In the genomic region with DNA sequence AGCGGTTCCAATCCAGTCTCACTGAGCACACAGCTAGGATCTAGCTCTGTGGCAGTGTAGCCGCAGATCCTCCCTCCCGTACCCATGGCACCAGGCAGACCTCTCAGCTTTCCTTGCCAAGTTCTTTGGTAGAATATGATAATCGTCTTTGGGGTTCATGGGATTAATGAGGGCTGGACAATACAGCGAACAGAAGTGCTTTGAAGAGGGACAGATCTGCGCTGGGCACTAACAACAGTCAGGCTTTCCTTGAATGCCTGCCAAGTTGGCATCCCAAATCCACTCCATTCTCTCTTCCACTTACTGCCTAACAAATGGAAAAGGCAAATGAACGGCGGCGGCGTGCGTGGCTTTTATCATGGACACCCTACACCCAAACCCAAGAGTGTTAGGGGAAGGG, we compare ENCODE assay signal across 9 mouse cellular contexts. TPM values are rescaled to one million over a fixed set of nuclear protein-coding genes. Genes with fewer than 3 reads are reported as not detected.
A peak's percentile ranks its signal among the peaks of the same experiment; 100 is the strongest.
DNase-seq lines count a peak whose midpoint lies in the region; ATAC-seq lines count a peak whose summit lies in the region.
"Had no signal": no experiment of that assay in that cellular context is flagged by ENCODE, and none has a peak within 500 bp of the region (broad histone marks: within the 10 kb centered on the region; RNA-seq: fewer than 3 reads in every experiment).

No protein-coding gene starts in this region.

- peak overlapping the region; percentile 67 for H3K27ac ChIP-seq in hindbrain, embryonic 13.5 days
- H3K27ac ChIP-seq in hindbrain, embryonic 10.5 days = no peak overlapping the region
- peak overlapping the region; percentile 75 for H3K27ac ChIP-seq in hindbrain, embryonic 16.5 days (ENCODE audit: low read depth, low read length)
- H3K27ac ChIP-seq in neural tube, embryonic 14.5 days (ENCODE audit: low read depth, low read length) = 0 out of 2 replicates have a peak overlapping the region, but pooled peaks have one; percentile 34

- no peak overlapping the region for H3K4me3 ChIP-seq in hindbrain, embryonic 13.5 days
- no peak overlapping the region for H3K4me3 ChIP-seq in hindbrain, embryonic 10.5 days
- no peak overlapping the region for H3K4me3 ChIP-seq in hindbrain, embryonic 16.5 days (ENCODE audit: low read length)
- no peak overlapping the region for H3K4me3 ChIP-seq in neural tube, embryonic 14.5 days (ENCODE audit: low read depth, low read length)

- DNase-seq in hindbrain, embryonic 10.5 days (ENCODE audit: low spot score) = no peak
- DNase-seq in cerebellum, adult 18-20 months = peak; percentile 46 to 61
- no peak for DNase-seq in gastrocnemius, adult 8-10 months (ENCODE audit: low spot score in 2 of 2)
- DNase-seq in kidney, postnatal 10 days = no peak
- no peak for DNase-seq in urinary bladder, postnatal 4 days (ENCODE audit: low spot score in 2 of 2)

- H3K9ac ChIP-seq in hindbrain, embryonic 13.5 days = no peak overlapping the region
- no peak overlapping the region for H3K9ac ChIP-seq in hindbrain, embryonic 16.5 days (ENCODE audit: low read depth, low read length)
- no peak overlapping the region for H3K9ac ChIP-seq in neural tube, embryonic 14.5 days (replicated peaks; ENCODE audit: low read depth, low read length)

- peaks cover 2% of the 10 kb centered on the region; the same call in 1 of the 2 replicates for H3K36me3 ChIP-seq in hindbrain, embryonic 13.5 days
- H3K36me3 ChIP-seq in hindbrain, embryonic 10.5 days = no peaks in the 10 kb centered on the region
- no peaks in the 10 kb centered on the region for H3K36me3 ChIP-seq in hindbrain, embryonic 16.5 days (ENCODE audit: control insufficient read depth, insufficient read depth, low read length)
- no peaks in the 10 kb centered on the region for H3K36me3 ChIP-seq in neural tube, embryonic 14.5 days (ENCODE audit: control insufficient read depth, insufficient read depth, low read length)
- H3K36me3 ChIP-seq: G1E had no signal

- H3K27me3 ChIP-seq in hindbrain, embryonic 13.5 days = no peaks in the 10 kb centered on the region
- H3K27me3 ChIP-seq in hindbrain, embryonic 10.5 days (ENCODE audit: insufficient read depth, poor library complexity, severe bottlenecking) = no peaks in the 10 kb centered on the region
- H3K27me3 ChIP-seq in hindbrain, embryonic 16.5 days (replicated peaks; ENCODE audit: control insufficient read depth, insufficient read depth, low read length) = no peaks in the 10 kb centered on the region
- H3K27me3 ChIP-seq in neural tube, embryonic 14.5 days (ENCODE audit: control insufficient read depth, insufficient read depth, low read length) = no peaks in the 10 kb centered on the region

- peaks cover 24% of the 10 kb centered on the region for H3K4me1 ChIP-seq in hindbrain, embryonic 13.5 days (replicated peaks)
- peaks cover 19% of the 10 kb centered on the region for H3K4me1 ChIP-seq in hindbrain, embryonic 10.5 days (replicated peaks)
- peaks cover 11% of the 10 kb centered on the region for H3K4me1 ChIP-seq in hindbrain, embryonic 16.5 days (ENCODE audit: control insufficient read depth, insufficient read depth, low read depth, low read length)
- H3K4me1 ChIP-seq in neural tube, embryonic 14.5 days (ENCODE audit: control insufficient read depth, insufficient read depth, low read length) = peaks cover 3% of the 10 kb centered on the region; the same call in 1 of the 2 replicates

- peak; percentile 54 for ATAC-seq in hindbrain, embryonic 13.5 days (ENCODE audit: low FRiP score)
- peak; percentile 77 for ATAC-seq in hindbrain, embryonic 16.5 days
- ATAC-seq in neural tube, embryonic 14.5 days (ENCODE audit: low read depth) = peak; percentile 69

- 55% methylated on average over 11 of the region's 11 CpGs for WGBS in hindbrain, embryonic 13.5 days
- WGBS in hindbrain, embryonic 10.5 days = 85% methylated on average over 11 of the region's 11 CpGs
- 49% methylated on average over 11 of the region's 11 CpGs for WGBS in hindbrain, embryonic 16.5 days
- 57% methylated on average over 11 of the region's 11 CpGs for WGBS in neural tube, embryonic 14.5 days

- no peaks in the 10 kb centered on the region for H3K9me3 ChIP-seq in hindbrain, embryonic 13.5 days
- no peaks in the 10 kb centered on the region for H3K9me3 ChIP-seq in hindbrain, embryonic 10.5 days
- no peaks in the 10 kb centered on the region for H3K9me3 ChIP-seq in hindbrain, embryonic 16.5 days (ENCODE audit: control insufficient read depth, low read length)
- no peaks in the 10 kb centered on the region for H3K9me3 ChIP-seq in neural tube, embryonic 14.5 days (ENCODE audit: control insufficient read depth, low read length)
- H3K9me3 ChIP-seq: G1E had no signal

- peak overlapping the region; percentile 26; the same call in 1 of the 2 replicates for H3K4me2 ChIP-seq in hindbrain, embryonic 13.5 days
- peak overlapping the region; percentile 35 for H3K4me2 ChIP-seq in hindbrain, embryonic 16.5 days (ENCODE audit: low read length)
- peak overlapping the region; percentile 20; the same call in 1 of the 2 replicates for H3K4me2 ChIP-seq in neural tube, embryonic 14.5 days (ENCODE audit: low read depth, low read length)

RNA-seq across cellular contexts. Expression of a gene that starts 21.0 kb away (rescaled TPM):
- 0.36 and 0.43 TPM in 2 replicates for polyA plus RNA-seq in hindbrain, embryonic 13.5 days (2015; fragmentation: Nextera tagmentation; extraction: Ambion mirVana)
- polyA plus RNA-seq in hindbrain, embryonic 10.5 days (2016; fragmentation: Nextera tagmentation; extraction: Ambion mirVana) = 0.35 and 0.67 TPM in 2 replicates
- 0.38 and 0.55 TPM in 2 replicates for polyA plus RNA-seq in hindbrain, embryonic 16.5 days (2015; fragmentation: Nextera tagmentation; extraction: Ambion mirVana)
- 0.32 and 0.37 TPM in 2 replicates for polyA plus RNA-seq in neural tube, embryonic 14.5 days (2014; fragmentation: Nextera tagmentation; extraction: Ambion mirVana)
- total RNA-seq in gastrocnemius, adult 8-10 months (2022) = under 1 TPM in 1 of 4 experiments, not detected in 3; 0.83 TPM
- total RNA-seq: G1E had no signal
- polyA plus RNA-seq: G1E had no signal

RNA-seq across cellular contexts. Expression of a gene that starts 29.6 kb away (rescaled TPM):
- polyA plus RNA-seq in hindbrain, embryonic 13.5 days (2015; fragmentation: Nextera tagmentation; extraction: Ambion mirVana) = 10.3 and 10.7 TPM in 2 replicates
- polyA plus RNA-seq in hindbrain, embryonic 10.5 days (2016; fragmentation: Nextera tagmentation; extraction: Ambion mirVana) = 10.4 and 11.3 TPM in 2 replicates
- polyA plus RNA-seq in hindbrain, embryonic 16.5 days (2015; fragmentation: Nextera tagmentation; extraction: Ambion mirVana) = 11.9 and 13.8 TPM in 2 replicates
- 10.9 and 11.1 TPM in 2 replicates for polyA plus RNA-seq in neural tube, embryonic 14.5 days (2014; fragmentation: Nextera tagmentation; extraction: Ambion mirVana)
- total RNA-seq in gastrocnemius, adult 8-10 months (2022) = 1 to 10 TPM in 3 of 4 experiments, under 1 TPM in 1; 0.99 to 1.5 (median 1.2) TPM

Comparison
In these comparisons a context has a peak if more than half of its experiments do, and no peak if none do; other contexts are left out.
1. DNase-seq: peak in cerebellum, adult 18-20 months (2 of 2); none in hindbrain, embryonic 10.5 days (single experiment), gastrocnemius, adult 8-10 months (0 of 2), kidney, postnatal 10 days (single experiment) and urinary bladder, postnatal 4 days (0 of 2).
2. Peak in every context shown above with its lines, with median percentiles within 50 percentile points of each other: ATAC-seq and H3K4me2 ChIP-seq.